Mouse (Mus musculus) neutrophil, adult 5-6 weeks (primary cell): ENCODE measurements around the gene Gm5483. TPM values are rescaled to one million over a fixed set of nuclear protein-coding genes. Genes with fewer than 3 reads are reported as not detected.
"Not testable (repeated sequence)": the region's sequence is repeated elsewhere in the genome, so short reads cannot be mapped to it uniquely, and the experiment has no call there.

Experiments
- ATAC-seq: fragments of 151-379, 151-347 bp; 2 replicates; pipeline ENCODE4 v1.8.0; 2017; ENCODE audit warnings: mild to moderate bottlenecking, moderate TSS enrichment; ENCODE audit not compliant: insufficient number of reproducible peaks, poor library complexity, low FRiP score, severe bottlenecking; ENCODE audit errors: extremely low read depth
- total RNA-seq: library from RNA; stranded (forward); fragments of 200-1000 nt; gene quantifications from 2 replicates; pipeline ENCODE4 v1.2.3, GENCODE M21; 2017

Gm5483 gene
- 190 and 204 TPM in 2 replicates for total RNA-seq

DNA sequence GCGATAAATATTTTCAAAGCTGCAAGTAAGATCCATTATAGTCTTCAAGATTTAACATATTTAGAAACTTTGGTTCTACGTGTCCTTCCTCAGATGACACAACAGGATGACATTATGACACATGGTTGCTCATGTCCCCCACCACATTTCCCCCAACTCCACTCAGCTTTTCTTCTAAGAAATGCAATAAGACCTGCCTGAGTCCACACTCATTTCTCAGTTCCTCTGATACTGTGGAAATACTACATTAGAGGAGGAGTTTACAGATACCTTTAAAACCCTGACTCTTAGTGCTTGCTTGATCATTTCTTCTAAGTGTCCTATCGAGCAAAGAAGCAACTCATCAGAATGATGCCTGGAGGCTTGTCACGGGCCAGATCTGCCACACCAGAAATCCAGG is at the start of gene Gm5483:
Gene Gm5483 (plus strand): TSS at position 301 of the 400 bp plus-strand sequence.
- ATAC-seq, result peak; percentile 46; the same call in 1 of the 2 replicates

GRCm38 (mm10) chr16:36138201-36138600 is 45.8 kb upstream of the Gm5483 start:
- ATAC-seq, result no peak

GRCm38 (mm10) chr16:36156402-36156975 is 27.5 kb upstream of the Gm5483 start, which contains the start of gene Stfa2l1:
TSS of gene Stfa2l1 (plus strand) at chr16:36156811.
- ATAC-seq, result peak; percentile 81

DNA sequence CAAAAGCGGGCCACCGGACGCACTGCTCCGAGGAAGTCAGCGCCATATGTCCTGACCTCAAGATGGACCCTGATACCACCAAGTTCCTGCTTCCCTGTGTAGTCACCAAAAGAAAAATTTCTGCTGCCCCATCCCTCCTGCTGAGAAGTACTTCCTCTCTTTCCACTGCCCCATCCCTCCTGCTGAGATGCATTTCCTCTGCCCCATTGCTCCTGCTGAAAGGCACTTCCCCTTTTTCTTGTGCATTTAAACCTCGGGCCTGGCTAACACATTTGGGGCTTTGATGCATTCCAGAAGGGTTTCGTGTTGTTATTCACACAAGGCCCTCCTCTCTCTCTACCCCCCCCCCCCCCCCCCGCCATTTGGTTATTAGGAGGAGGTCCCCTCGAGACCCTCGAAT is 16.2 kb upstream of the Gm5483 start:
- ATAC-seq, result not testable (repeated sequence)

- peak; percentile 82; the same call in 1 of the 2 replicates for ATAC-seq
These were observed 7.9 kb upstream of the Gm5483 start for GRCm38 (mm10) chr16:36176108-36176507.

DNA sequence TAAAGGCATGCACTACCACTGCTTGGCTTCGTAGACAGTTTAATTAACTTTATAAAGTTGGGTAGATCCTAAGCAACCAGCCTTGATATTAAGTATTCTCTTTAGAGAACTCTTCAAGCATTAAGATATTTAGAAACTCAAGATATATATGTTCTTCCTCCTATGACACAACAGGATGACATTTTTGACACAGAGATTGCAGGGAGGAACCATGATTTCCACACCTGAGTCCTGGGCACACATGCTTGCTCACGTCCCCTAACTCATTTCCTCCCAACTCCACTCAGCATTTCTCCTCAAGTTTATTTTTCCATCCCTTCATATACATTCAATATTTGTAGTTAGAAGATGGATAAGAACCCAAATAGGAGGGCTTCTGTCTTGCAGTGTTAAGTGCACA is 4.1 kb upstream of the Gm5483 start:
- ATAC-seq, result peak; percentile 36; the same call in 1 of the 2 replicates

DNA sequence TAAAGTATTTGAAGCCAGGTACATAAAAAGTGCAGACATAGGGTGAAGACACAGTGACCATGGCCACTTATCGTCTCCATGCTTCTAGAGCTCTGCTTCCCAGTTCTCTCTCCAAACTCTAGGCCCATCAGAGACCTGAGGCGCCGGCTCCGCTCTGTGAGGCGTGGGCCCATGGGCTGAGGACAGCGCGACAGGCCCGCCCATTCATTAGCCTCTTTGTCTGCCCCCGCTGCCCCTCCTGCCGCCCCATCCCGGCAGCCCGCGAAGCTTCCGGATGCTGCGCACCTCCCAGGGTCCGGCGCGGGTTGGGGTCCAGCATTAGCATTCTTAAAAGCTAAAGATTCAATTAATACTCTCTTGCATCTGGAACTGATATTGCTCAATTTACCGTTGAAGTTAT is 15.2 kb downstream of the Gm5483 start:
- no peak for ATAC-seq

DNA sequence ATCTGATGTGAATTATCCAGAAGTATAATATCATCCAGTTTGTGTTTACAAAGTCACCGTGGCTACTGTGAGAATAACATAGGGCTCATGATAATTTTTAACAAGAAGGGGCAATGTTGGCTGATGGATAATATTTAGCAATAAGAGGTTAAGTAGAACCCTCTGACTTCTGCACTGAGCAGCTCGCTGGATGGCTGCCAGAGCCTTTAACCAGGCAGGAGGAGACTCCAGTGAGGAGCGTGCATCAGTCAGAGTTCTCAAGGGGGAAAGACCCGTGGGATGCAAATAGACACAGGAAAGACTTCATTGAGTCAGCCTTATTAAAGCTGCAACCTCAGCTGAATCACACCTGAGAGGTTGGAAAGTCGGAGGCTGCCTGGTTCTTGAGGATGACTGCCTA is 19.8 kb downstream of the Gm5483 start:
- ATAC-seq, result no peak

- not testable (repeated sequence) for ATAC-seq
These were observed 21.7 kb downstream of the Gm5483 start for GRCm38 (mm10) chr16:36205684-36206083.

GRCm38 (mm10) chr16:36209967-36210453 is 26.0 kb downstream of the Gm5483 start, which contains the start of gene Gm5416:
TSS of gene Gm5416 (plus strand) at chr16:36210403.
- ATAC-seq, result no peak

GRCm38 (mm10) chr16:36221168-36221567 is 37.2 kb downstream of the Gm5483 start, which contains the start of gene 2010005H15Rik:
TSS of gene 2010005H15Rik (plus strand) at chr16:36221468.
- not testable (repeated sequence) for ATAC-seq

Other genes with a start within 250 kb of the Gm5483 start
- gene Parp9, start 245.7 kb upstream of the Gm5483 start, total RNA-seq, result 99.3 and 100 TPM in 2 replicates
- gene Dtx3l, start 245.1 kb upstream of the Gm5483 start, total RNA-seq, result 45.9 and 56.1 TPM in 2 replicates
- gene Kpna1, start 205.5 kb upstream of the Gm5483 start, total RNA-seq, result 49.1 and 50.2 TPM in 2 replicates
- 23.2 and 24.2 TPM in 2 replicates for gene Wdr5b, start 143.0 kb upstream of the Gm5483 start, total RNA-seq
- gene Fam162a, start 112.6 kb upstream of the Gm5483 start, total RNA-seq, result 23.6 and 25.7 TPM in 2 replicates
- gene Ccdc58, start 112.5 kb upstream of the Gm5483 start, total RNA-seq, result 39.2 and 51.9 TPM in 2 replicates
- gene Csta1, start 53.0 kb upstream of the Gm5483 start, total RNA-seq, result 1.2 and 1.3 TPM in 2 replicates
- 247 and 256 TPM in 2 replicates for gene Stfa2l1, start 27.4 kb upstream of the Gm5483 start, total RNA-seq
- 2.7 TPM in 1 of 2 replicates, not detected in the other for gene Gm5416, start 26.2 kb downstream of the Gm5483 start, total RNA-seq
- gene 2010005H15Rik, start 37.3 kb downstream of the Gm5483 start, total RNA-seq, result 3.3 TPM in 1 of 2 replicates, not detected in the other
- 15.6 and 16.3 TPM in 2 replicates for gene Stfa1, start 92.7 kb downstream of the Gm5483 start, total RNA-seq
- gene BC117090, start 150.1 kb downstream of the Gm5483 start, total RNA-seq, result not detected in 2 replicates
- 10.0 and 11.0 TPM in 2 replicates for gene BC100530, start 183.5 kb downstream of the Gm5483 start, total RNA-seq
- 1.2 TPM in 1 of 2 replicates, not detected in the other for gene Stfa2, start 224.2 kb downstream of the Gm5483 start, total RNA-seq